Mouse (Mus musculus) G1E (cell line): Measurements from ENCODE around the gene Rhot1.

ENCODE experiments used
- CTCF ChIP-seq: IDR thresholded peaks from 2 replicates; pipeline ENCODE4 v1.5.1; 2012; ENCODE audit warnings: low read depth, low read length, inconsistent platforms, mixed read lengths
- GATA1 ChIP-seq: IDR thresholded peaks from 2 replicates; pipeline ENCODE4 v1.6.1; 2012; ENCODE audit warnings: borderline replicate concordance, low read length, inconsistent platforms, mixed read lengths
- GATA2 ChIP-seq: IDR thresholded peaks from 2 replicates; pipeline ENCODE4 v1.6.1; 2012; ENCODE audit warnings: low read depth, low read length, inconsistent platforms, borderline replicate concordance
- POLR2AphosphoS5 ChIP-seq: IDR thresholded peaks from 2 replicates; pipeline ENCODE4 v1.6.1; 2012; ENCODE audit warnings: low read depth, low read length, inconsistent platforms; ENCODE audit not compliant: insufficient replicate concordance
- TAL1 ChIP-seq: conservative IDR thresholded peaks from 2 replicates; pipeline ENCODE4 v1.6.1; 2012; ENCODE audit warnings: low read depth, low read length, inconsistent platforms, mixed read lengths

DNA sequence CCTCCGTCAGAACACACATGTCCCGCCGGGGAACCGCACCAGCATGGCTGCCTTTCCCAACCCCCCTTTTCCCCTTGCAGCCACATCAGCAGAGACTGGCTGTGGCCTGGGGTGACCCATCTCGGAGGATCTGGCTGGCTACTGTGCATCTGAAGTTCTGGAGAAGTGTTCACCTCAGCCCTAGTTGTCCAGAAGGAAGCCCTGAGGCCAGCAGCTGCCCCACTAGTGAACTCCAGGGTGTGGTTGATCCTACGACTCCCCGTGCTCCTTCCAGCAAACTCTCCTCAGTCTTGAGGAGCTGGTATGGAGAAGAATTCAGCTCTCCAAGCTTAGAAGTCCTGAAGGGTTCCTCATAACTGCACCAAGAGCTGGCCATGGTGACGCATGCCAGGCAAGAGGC lies 30.5 kb upstream of the Rhot1 start:
- no peak for TF ChIP-seq CTCF
- no peak for TF ChIP-seq TAL1
- TF ChIP-seq GATA2, result no peak
- no peak for TF ChIP-seq POLR2AphosphoS5
- no peak for TF ChIP-seq GATA1
